Mouse (Mus musculus) hindbrain, postnatal 0 days (tissue): ENCODE measurements at regions not wholly inside any gene's neighbourhood (a gene's known extent, or its start where the extent isn't known, plus 50 kb on each side); places are given as distances from the start of the nearest gene placed in this dataset.

Experiments
- ATAC-seq: fragments of 200-750 bp; cut with Nextera tagmentation; 2 replicates; pipeline ENCODE4 v1.8.0; 2017; ENCODE audit warnings: mild to moderate bottlenecking, moderate TSS enrichment, moderate library complexity
- DNase-seq: peaks from one replicate; pipeline ENCODE4 v3.0.0-alpha.2; 2015; ENCODE audit warnings: low spot score
- H3K27ac ChIP-seq: fragments of 300-500 bp; sonication (generic); 2 replicates; pipeline ENCODE4 v1.5.1; 2014; ENCODE audit warnings: mild to moderate bottlenecking
- H3K27me3 ChIP-seq: fragments of 300-500 bp; sonication (generic); 2 replicates; pipeline ENCODE4 v1.6.1; 2014; ENCODE audit warnings: low read length, mixed read lengths; ENCODE audit not compliant: insufficient read depth
- H3K36me3 ChIP-seq: fragments of 300-500 bp; sonication (generic); 2 replicates; pipeline ENCODE4 v1.6.1; 2014; ENCODE audit warnings: low read length, mixed read lengths; ENCODE audit not compliant: insufficient read depth
- H3K4me1 ChIP-seq: fragments of 300-500 bp; sonication (generic); 2 replicates; pipeline ENCODE4 v1.6.1; 2014; ENCODE audit warnings: antibody characterized with exemption, low read length, mixed read lengths; ENCODE audit not compliant: insufficient read depth
- H3K4me2 ChIP-seq: fragments of 300-500 bp; sonication (generic); 2 replicates; pipeline ENCODE4 v1.6.1; 2014; ENCODE audit warnings: low read depth, mild to moderate bottlenecking, low read length, moderate library complexity, mixed read lengths
- H3K4me3 ChIP-seq: fragments of 300-500 bp; sonication (generic); 2 replicates; pipeline ENCODE4 v1.5.1; 2014; ENCODE audit warnings: low read length
- H3K9ac ChIP-seq: fragments of 300-500 bp; sonication (generic); replicated peaks from 2 replicates; pipeline ENCODE4 v1.6.1; 2014; ENCODE audit warnings: mild to moderate bottlenecking, low read length, moderate library complexity, mixed read lengths
- H3K9me3 ChIP-seq: fragments of 300-500 bp; sonication (generic); 2 replicates; pipeline ENCODE4 v1.6.1; 2016; ENCODE audit warnings: low read length, mixed read lengths
- CTCF ChIP-seq: IDR thresholded peaks from 2 replicates; pipeline ENCODE4 v1.5.1; 2016; ENCODE audit warnings: antibody characterized with exemption, control low read depth, low read depth
- WGBS: fragments of 180-500 bp; shearing (Covaris S2); extraction: QIAGEN DNeasy Blood & Tissue Kit; methylation state at CpG from one replicate; pipeline ENCODE4 v1.1.7; 2014; 5-methylcytosine and 5-hydroxymethylcytosine counted together

DNA sequence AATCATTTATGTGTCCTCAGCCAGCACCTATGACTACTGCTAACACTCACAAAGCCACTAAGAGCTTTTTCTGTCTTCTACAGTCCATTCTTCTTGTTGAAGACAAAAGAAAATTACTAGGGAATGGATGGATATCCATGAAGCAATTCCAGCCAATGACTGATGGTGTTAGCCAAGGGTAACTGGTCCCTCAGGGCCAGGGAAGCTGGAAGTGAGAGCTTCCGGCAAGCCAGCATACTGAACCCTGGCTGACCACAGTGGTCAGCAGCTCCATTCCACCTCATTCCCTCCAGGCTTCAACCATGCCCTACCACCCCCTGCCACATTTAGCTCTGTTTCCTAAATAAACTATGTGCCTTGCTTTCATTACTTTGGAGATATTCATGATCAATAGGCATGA lies 64.1 kb upstream of the Hif1a start:
- Histone ChIP-seq H3K9me3 (no peaks in the 10 kb centered on the region), H3K36me3 (no peaks in the 10 kb centered on the region), H3K4me2 (no peak overlapping the region), H3K4me1 (no peaks in the 10 kb centered on the region), H3K27ac (no peak overlapping the region), H3K27me3 (no peaks in the 10 kb centered on the region), H3K4me3 (no peak overlapping the region), H3K9ac (no peak overlapping the region)
- WGBS: 84% methylated on average over 1 of the region's 1 CpGs
- DNase-seq (no peak), ATAC-seq (no peak)
- TF ChIP-seq CTCF: no peak

- Histone ChIP-seq H3K9ac (no peak overlapping the region), H3K27me3 (no peaks in the 10 kb centered on the region), H3K4me2 (no peak overlapping the region), H3K27ac (no peak overlapping the region), H3K4me1 (no peaks in the 10 kb centered on the region), H3K9me3 (no peaks in the 10 kb centered on the region), H3K4me3 (no peak overlapping the region), H3K36me3 (no peaks in the 10 kb centered on the region)
- 92% methylated on average over 2 of the region's 2 CpGs for WGBS
- no peak for ATAC-seq
- no peak for DNase-seq
- no peak for TF ChIP-seq CTCF
These were observed 63.3 kb upstream of the Hif1a start for GRCm38 (mm10) chr12:73837921-73838320.

DNA sequence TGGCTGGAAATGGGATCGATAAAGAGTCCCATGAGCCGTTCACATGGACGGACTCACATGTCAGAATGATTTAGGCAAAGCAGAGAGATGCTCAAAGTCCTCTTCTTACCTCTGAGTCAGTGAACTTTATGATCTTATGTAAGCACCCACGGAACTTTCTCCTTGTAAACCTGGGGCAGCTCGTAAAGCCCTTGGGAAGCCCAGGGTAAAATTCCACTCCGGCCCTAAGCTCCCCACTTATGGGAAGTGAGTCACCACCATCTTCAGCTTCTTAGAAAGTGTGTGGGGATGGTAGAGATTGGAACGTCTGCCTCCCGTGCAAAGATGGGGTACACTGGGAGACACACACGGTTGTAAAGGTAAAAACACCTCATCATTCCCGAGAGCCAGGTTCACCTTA lies 62.8 kb upstream of the Hif1a start:
- Histone ChIP-seq H3K4me1 (no peaks in the 10 kb centered on the region), H3K4me3 (no peak overlapping the region), H3K27me3 (no peaks in the 10 kb centered on the region), H3K4me2 (no peak overlapping the region), H3K9ac (no peak overlapping the region), H3K27ac (no peak overlapping the region), H3K9me3 (no peaks in the 10 kb centered on the region), H3K36me3 (no peaks in the 10 kb centered on the region)
- ATAC-seq: no peak
- 92% methylated on average over 10 of the region's 10 CpGs for WGBS
- no peak for TF ChIP-seq CTCF
- DNase-seq: no peak

- Histone ChIP-seq H3K4me3 (no peak overlapping the region), H3K36me3 (no peaks in the 10 kb centered on the region), H3K27me3 (no peaks in the 10 kb centered on the region), H3K9me3 (no peaks in the 10 kb centered on the region), H3K9ac (no peak overlapping the region), H3K27ac (no peak overlapping the region), H3K4me1 (no peaks in the 10 kb centered on the region), H3K4me2 (no peak overlapping the region)
- no peak for TF ChIP-seq CTCF
- 81% methylated on average over 9 of the region's 9 CpGs for WGBS
- DNase-seq (no peak), ATAC-seq (no peak)
These were observed 59.0 kb upstream of the Hif1a start for GRCm38 (mm10) chr12:73842000-73842675.

- H3K36me3 ChIP-seq: no peaks in the 10 kb centered on the region
- no peak overlapping the region for H3K9ac ChIP-seq
- H3K4me3 ChIP-seq: no peak overlapping the region
- no peaks in the 10 kb centered on the region for H3K27me3 ChIP-seq
- H3K4me2 ChIP-seq: no peak overlapping the region
- no peak for ATAC-seq
- WGBS: 81% methylated on average over 3 of the region's 3 CpGs
- TF ChIP-seq CTCF: no peak
- no peaks in the 10 kb centered on the region for H3K4me1 ChIP-seq
- no peak for DNase-seq
- H3K27ac ChIP-seq: no peak overlapping the region
- H3K9me3 ChIP-seq: no peaks in the 10 kb centered on the region
These were observed 56.4 kb upstream of the Hif1a start for GRCm38 (mm10) chr12:73844782-73845181.

GRCm38 (mm10) chr12:73846672-73847071 lies 54.5 kb upstream of the Hif1a start:
- 74% methylated on average over 10 of the region's 10 CpGs for WGBS

GRCm38 (mm10) chr12:73847336-73847735 lies 53.8 kb upstream of the Hif1a start:
- Histone ChIP-seq H3K4me2 (no peak overlapping the region; the same call in 1 of the 2 replicates), H3K9ac (no peak overlapping the region), H3K4me3 (no peak overlapping the region), H3K4me1 (no peaks in the 10 kb centered on the region), H3K36me3 (no peaks in the 10 kb centered on the region), H3K27ac (no peak overlapping the region), H3K9me3 (no peaks in the 10 kb centered on the region), H3K27me3 (no peaks in the 10 kb centered on the region)
- no peak for ATAC-seq
- DNase-seq: no peak
- no peak for TF ChIP-seq CTCF
- 82% methylated on average over 10 of the region's 10 CpGs for WGBS

More at GRCm38 (mm10) chr12:73846672-73847071, 54.5 kb upstream of the Hif1a start:
- no peaks in the 10 kb centered on the region for H3K4me1 ChIP-seq
- H3K27ac ChIP-seq: no peak overlapping the region
- no peak for TF ChIP-seq CTCF
- no peaks in the 10 kb centered on the region for H3K36me3 ChIP-seq
- peak overlapping the region; percentile 13; the same call in 1 of the 2 replicates for H3K4me2 ChIP-seq
- no peak for ATAC-seq
- H3K9me3 ChIP-seq: no peaks in the 10 kb centered on the region
- no peaks in the 10 kb centered on the region for H3K27me3 ChIP-seq
- H3K4me3 ChIP-seq: no peak overlapping the region
- no peak for DNase-seq
- no peak overlapping the region for H3K9ac ChIP-seq
